Mouse (Mus musculus) spleen, adult 2 months (tissue): ENCODE data around the gene Hivep3.

Experiments used
- CTCF ChIP-seq: fragments of 200-500 bp; IDR thresholded peaks from 2 replicates; pipeline ENCODE4 v1.5.1; 2011; ENCODE audit warnings: mild to moderate bottlenecking, inconsistent platforms; ENCODE audit not compliant: insufficient read depth, insufficient read length, insufficient replicate concordance; ENCODE audit errors: extremely low read depth
- POLR2A ChIP-seq: fragments of 200-500 bp; IDR thresholded peaks from 2 replicates; pipeline ENCODE4 v1.6.1; 2011; ENCODE audit warnings: low read depth, low read length, inconsistent platforms

DNA sequence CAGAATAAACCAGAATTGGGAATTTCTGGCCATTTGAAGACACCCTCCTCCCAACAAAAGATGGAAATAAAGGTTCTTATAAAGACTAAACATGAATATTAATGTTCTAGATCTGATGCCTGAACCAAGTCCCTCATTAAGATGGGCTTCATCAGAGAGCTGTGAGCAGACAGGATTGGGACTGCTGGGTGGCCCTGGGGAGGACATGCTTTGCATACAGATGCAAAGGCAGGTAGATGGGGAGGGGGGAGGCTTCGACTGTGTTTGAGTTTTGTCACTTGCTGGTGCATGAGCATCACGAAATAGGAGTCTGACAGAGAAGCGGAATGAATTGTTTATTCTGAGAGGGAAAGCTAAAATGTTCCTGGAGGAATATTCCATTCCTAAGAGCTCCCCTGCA is 12.1 kb upstream of the Hivep3 start:
- TF ChIP-seq CTCF = no peak
- no peak for TF ChIP-seq POLR2A
